Mouse (Mus musculus) small intestine, adult 2 months (tissue): ENCODE data around the gene Gm5148.

Experiments
- CTCF ChIP-seq: fragments of 200-500 bp; IDR thresholded peaks from 2 replicates; pipeline ENCODE4 v1.5.1; 2012; ENCODE audit warnings: low read depth, mild to moderate bottlenecking, control low read depth, inconsistent platforms, low read length, moderate library complexity, mixed read lengths; ENCODE audit not compliant: insufficient replicate concordance, insufficient read length; ENCODE audit errors: extremely low read depth
- POLR2A ChIP-seq: fragments of 200-500 bp; IDR thresholded peaks from 2 replicates; pipeline ENCODE4 v1.6.1; 2012; ENCODE audit warnings: low read depth, mild to moderate bottlenecking, control low read depth, inconsistent platforms, low read length, moderate library complexity

- TF ChIP-seq CTCF (no peak), POLR2A (no peak)
Observed at GRCm38 (mm10) chr3:37706439-37706838, 17.9 kb downstream of the Gm5148 start.
